Mouse (Mus musculus): Measurements from ENCODE around the gene Nkx2-4. TPM values are rescaled to one million over a fixed set of nuclear protein-coding genes. Genes with fewer than 3 reads are reported as not detected.

Gene Nkx2-4
- not detected for total RNA-seq (2021)

- no peak for DNase-seq
- intact Hi-C loops (cut with DNase I), result loop anchor here (5.0 to 10.0 kb wide), 5 partner anchors 92 to 950 kb away; partner anchors contain the start of gene Insm1
These were observed at the start of gene Nkx2-4 for GRCm38 (mm10) chr2:147085072-147085870. TSS of gene Nkx2-4 (minus strand) at chr2:147085445.

GRCm38 (mm10) chr2:147127366-147127765, 42.1 kb upstream of the Nkx2-4 start:
- no peak for DNase-seq
- intact Hi-C loops (cut with DNase I), result no loop called here

- DNase-seq, result no peak
- intact Hi-C loops (cut with DNase I), result no loop called here
These were observed 34.5 kb upstream of the Nkx2-4 start for GRCm38 (mm10) chr2:147119736-147120135.

GRCm38 (mm10) chr2:147086441-147086840, 1.2 kb upstream of the Nkx2-4 start:
- intact Hi-C loops (cut with DNase I), result loop anchor here (5.0 to 10.0 kb wide), 5 partner anchors 91 to 948 kb away; partner anchors contain the start of gene Insm1
- no peak for DNase-seq

- intact Hi-C loops (cut with DNase I), result loop anchor here (5.0 to 10.0 kb wide), 5 partner anchors 91 to 949 kb away; partner anchors contain the start of gene Insm1
- DNase-seq, result no peak
These were observed 692 bp upstream of the Nkx2-4 start for GRCm38 (mm10) chr2:147085937-147086336.

- DNase-seq, result no peak
- intact Hi-C loops (cut with DNase I), result loop anchor here (5.0 to 10.0 kb wide), 5 partner anchors 93 to 950 kb away; partner anchors contain the start of gene Insm1
These were observed 726 bp downstream of the Nkx2-4 start for GRCm38 (mm10) chr2:147084366-147085071.

GRCm38 (mm10) chr2:147083471-147084365, 1.5 kb downstream of the Nkx2-4 start:
- intact Hi-C loops (cut with DNase I), result loop anchor here (10.0 kb wide), 3 partner anchors 291 to 951 kb away; partner anchors contain the start of gene Insm1
- DNase-seq, result peak; percentile 41 to 52

- no peak for DNase-seq
- intact Hi-C loops (cut with DNase I), result loop anchor here (10.0 kb wide), 3 partner anchors 292 to 952 kb away; partner anchors contain the start of gene Insm1
These were observed 2.9 kb downstream of the Nkx2-4 start for GRCm38 (mm10) chr2:147082391-147082790.

GRCm38 (mm10) chr2:147074399-147074798, 10.8 kb downstream of the Nkx2-4 start:
- DNase-seq, result no peak
- intact Hi-C loops (cut with DNase I), result loop anchor here (10.0 kb wide), 1 partner anchor 110 kb away; no protein-coding TSS in a partner anchor

- intact Hi-C loops (cut with DNase I), result loop anchor here (10.0 kb wide), 1 partner anchor 109 kb away; no protein-coding TSS in a partner anchor
- DNase-seq, result no peak
These were observed 11.3 kb downstream of the Nkx2-4 start for GRCm38 (mm10) chr2:147073962-147074361.

- intact Hi-C loops (cut with DNase I), result loop anchor here (10.0 kb wide), 1 partner anchor 106 kb away; no protein-coding TSS in a partner anchor
- no peak for DNase-seq
These were observed 14.9 kb downstream of the Nkx2-4 start for GRCm38 (mm10) chr2:147070305-147070704.

- intact Hi-C loops (cut with DNase I), result no loop called here
- DNase-seq, result no peak
These were observed 16.2 kb downstream of the Nkx2-4 start for GRCm38 (mm10) chr2:147069077-147069476.

GRCm38 (mm10) chr2:147067480-147068246, 17.6 kb downstream of the Nkx2-4 start:
- DNase-seq, result no peak
- intact Hi-C loops (cut with DNase I), result no loop called here

- intact Hi-C loops (cut with DNase I), result no loop called here
- DNase-seq, result no peak
These were observed 31.9 kb downstream of the Nkx2-4 start for GRCm38 (mm10) chr2:147053229-147053892.

- intact Hi-C loops (cut with DNase I), result no loop called here
- no peak for DNase-seq
These were observed 38.2 kb downstream of the Nkx2-4 start for GRCm38 (mm10) chr2:147047051-147047450.

- intact Hi-C loops (cut with DNase I), result loop anchor here (2.0 kb wide), 1 partner anchor 15 kb away; no protein-coding TSS in a partner anchor
- no peak for DNase-seq
These were observed 49.4 kb downstream of the Nkx2-4 start for GRCm38 (mm10) chr2:147035864-147036263.

All from heart, postnatal 10 days (tissue).